Mouse (Mus musculus): Measurements from ENCODE around the gene Cngb1.

The Cngb1 gene

DNA sequence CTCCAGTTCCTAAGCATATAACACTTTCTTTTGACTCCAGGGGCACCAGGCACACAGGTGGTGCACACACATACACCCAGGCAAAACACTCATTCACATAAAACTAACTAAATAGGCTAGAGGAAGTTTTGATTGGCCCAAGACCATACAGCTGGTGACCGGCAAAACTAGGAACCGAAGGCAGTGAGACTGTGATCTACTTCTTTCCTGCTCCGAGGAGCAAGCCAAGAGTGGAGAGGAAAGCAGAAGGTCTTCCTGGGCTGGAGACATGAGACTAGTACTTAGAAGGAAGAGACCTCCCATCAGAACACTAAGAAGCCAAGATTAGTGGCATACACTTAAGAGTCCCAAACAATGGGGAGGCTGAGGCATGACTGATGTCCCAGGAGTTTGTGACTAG lies 16.8 kb upstream of the Cngb1 start:
- DNase-seq, result no peak

DNA sequence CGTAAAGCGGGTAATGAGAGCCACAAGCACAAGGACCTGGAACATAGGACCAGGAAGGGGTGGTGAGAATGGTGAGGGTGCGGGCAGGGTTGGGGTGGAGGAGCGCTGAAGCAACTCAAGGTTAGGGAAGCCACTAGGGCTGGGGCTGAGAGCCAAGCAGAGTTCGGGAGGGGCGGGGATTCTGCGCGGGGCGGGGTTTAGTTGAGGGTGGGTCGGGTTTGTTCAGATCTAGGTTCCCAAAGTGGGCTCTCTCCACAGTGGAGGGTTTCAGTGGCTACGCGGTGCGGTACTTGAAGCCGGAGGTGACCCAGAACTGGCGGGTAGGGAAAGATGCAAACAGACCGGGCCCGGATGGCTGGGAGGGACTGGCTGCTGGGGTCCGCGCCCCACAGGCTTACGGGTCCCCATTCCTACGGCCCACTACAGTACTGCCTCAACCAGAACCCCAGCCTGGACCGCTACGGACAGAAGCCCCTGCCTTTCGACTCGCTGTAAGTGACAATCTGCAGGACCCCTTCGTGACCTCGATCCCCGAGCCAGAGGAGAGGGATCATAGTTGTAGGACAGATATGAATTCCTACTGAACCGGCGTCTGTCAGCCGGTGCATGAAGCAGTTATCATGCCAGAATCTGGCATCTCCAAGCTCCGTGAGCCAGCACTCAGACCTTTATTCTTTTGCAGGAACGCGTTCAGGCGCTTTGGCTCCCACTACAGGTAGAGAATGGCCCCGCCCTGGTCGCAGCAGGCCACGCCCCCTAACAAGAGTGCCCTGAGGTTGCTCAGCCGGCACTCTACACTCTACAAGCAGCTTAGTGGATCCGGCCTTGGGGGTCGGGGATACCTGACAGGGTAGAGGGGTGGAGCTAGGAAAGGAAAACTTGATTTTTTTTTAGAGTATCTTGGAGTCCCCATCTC lies 14.1 kb upstream of the Cngb1 start:
- peak; percentile 58 to 83 for DNase-seq

GRCm38 (mm10) chr8:95315350-95315749 lies 9.0 kb upstream of the Cngb1 start:
- no peak for DNase-seq

DNA sequence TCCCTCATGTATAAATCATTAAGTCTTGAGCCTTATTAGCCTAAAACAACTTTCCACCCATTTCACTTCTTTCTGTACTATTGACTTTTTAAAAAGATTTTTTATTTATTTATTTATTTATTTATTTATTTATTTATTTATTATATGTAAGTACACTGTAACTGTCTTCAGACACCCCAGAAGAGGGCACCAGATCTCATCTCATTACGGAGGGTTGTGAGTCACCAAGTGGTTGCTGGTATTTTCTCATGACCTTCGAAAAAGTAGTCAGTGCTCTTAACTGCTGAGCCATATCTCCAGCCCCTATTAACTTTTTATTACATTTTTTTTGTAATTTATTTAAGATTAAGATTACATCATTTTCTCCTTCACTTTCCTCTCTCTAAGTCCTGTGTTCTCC lies 8.3 kb upstream of the Cngb1 start:
- no peak for DNase-seq

DNA sequence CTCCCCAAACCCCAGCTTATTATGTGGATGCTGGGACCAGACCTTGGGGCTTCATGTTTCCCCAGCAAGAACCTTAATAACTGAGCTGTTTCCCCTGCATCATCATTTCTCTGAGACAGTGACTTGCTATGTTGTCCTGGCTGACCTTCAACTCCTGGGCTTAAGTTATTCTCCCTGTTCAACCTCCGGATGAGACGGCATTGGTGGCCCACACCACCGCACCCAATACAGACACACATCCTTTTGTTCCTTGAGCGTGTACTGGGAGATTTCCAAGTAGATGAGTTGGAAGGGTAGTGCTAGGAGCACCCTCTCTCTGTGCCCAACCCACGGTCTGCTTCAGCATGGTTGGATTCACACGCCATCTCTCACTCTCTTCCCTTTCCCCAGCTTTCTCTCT lies 7.5 kb upstream of the Cngb1 start:
- DNase-seq, result no peak

DNA sequence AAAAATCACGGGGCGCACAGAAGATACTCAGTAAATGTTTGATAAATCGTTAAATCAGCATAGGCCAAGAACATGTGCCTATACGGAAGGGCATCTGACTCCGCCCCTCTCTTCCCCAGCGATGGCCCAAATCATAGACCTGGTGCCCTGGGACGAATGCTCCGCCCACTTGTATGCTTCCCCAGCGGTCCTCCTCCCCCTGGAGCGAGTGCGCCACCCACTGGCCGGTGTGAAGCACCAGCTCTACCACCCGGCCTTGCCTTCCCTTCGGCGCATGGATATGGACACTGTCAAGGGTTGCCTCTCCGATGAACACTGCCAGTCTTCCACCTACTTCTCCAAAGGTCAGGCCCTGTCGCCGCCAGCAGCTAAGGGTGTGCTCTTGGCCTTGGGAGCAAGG lies 6.5 kb upstream of the Cngb1 start:
- peak in 1 of 2 experiments; percentile 7 for DNase-seq

- no peak for DNase-seq
Measured at GRCm38 (mm10) chr8:95310342-95310970, 4.1 kb upstream of the Cngb1 start, which contains the start of gene Tepp. TSS of gene Tepp (plus strand) at chr8:95310566.

DNA sequence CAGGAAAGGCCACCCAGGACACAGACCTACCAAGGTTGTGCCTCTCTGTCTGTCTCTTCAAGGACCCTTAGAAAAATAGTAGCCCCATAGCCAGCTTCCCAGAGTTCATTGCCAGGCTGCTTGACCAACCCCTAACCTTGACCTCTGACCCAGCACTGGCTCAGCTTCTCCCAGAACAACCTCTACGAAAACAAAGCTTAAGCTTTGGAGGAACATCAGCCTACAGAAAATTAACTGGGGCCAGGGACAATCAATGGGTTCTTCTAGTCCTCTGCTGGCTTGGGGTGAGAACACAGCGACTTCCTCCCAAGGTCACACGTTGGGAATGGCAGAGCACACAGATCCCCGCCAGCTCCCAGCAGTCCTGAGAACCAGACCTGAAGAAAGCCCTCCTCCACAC lies 859 bp downstream of the Cngb1 start:
- no peak for DNase-seq

- peak in 1 of 2 experiments; percentile 21 for DNase-seq
Measured at GRCm38 (mm10) chr8:95302410-95302809, 4.0 kb downstream of the Cngb1 start.

- peak in 1 of 2 experiments; percentile 6 for DNase-seq
Measured at GRCm38 (mm10) chr8:95293891-95294290, 12.5 kb downstream of the Cngb1 start.

- DNase-seq, result peak; percentile 20 to 52
Measured at GRCm38 (mm10) chr8:95293172-95293571, 13.2 kb downstream of the Cngb1 start.

GRCm38 (mm10) chr8:95289066-95289650 lies 17.2 kb downstream of the Cngb1 start:
- no peak for DNase-seq

GRCm38 (mm10) chr8:95281493-95281892 lies 24.9 kb downstream of the Cngb1 start:
- no peak for DNase-seq

- no peak for DNase-seq
Measured at GRCm38 (mm10) chr8:95272871-95273270, 33.5 kb downstream of the Cngb1 start.

GRCm38 (mm10) chr8:95271841-95272240 lies 34.5 kb downstream of the Cngb1 start:
- no peak for DNase-seq

DNA sequence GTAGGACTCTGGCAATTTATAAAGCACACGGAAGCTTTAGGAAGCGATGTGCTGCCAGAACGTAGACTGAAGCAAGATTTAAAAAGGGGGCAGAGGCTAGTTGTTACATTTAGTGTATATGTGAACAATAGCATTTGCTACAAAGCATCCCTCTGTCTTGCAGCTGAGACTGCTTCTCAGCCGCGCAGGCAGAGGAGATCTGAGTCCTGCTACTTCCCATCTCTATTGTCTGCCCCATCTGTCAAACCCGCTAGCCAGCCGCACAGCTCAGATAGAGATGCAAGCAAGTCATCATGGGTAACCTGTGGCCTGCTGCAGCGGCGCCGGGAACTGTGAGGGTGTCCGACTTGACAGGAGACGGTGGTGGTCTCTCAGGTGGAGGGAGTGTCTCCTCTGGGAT lies 35.9 kb downstream of the Cngb1 start:
- no peak for DNase-seq

DNA sequence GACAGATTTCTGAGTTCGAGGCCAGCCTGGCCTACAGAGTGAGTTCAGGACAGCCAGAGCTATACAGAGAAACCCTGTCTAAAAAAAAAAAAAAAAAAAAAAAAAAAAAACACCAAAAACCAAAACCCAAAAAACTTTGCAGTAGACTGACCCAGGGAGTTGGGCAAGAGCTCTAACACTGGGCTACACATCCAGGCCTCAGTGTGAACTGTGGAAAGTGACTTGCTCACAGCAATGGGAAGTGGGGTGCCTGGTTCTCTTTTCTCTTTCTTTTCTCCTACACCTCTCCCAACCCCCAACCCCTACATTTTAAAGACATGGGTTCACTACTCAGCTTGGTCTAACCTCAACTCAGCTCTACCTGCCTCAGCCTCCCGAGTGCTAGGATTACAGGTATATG lies 44.2 kb downstream of the Cngb1 start:
- no peak for DNase-seq

DNA sequence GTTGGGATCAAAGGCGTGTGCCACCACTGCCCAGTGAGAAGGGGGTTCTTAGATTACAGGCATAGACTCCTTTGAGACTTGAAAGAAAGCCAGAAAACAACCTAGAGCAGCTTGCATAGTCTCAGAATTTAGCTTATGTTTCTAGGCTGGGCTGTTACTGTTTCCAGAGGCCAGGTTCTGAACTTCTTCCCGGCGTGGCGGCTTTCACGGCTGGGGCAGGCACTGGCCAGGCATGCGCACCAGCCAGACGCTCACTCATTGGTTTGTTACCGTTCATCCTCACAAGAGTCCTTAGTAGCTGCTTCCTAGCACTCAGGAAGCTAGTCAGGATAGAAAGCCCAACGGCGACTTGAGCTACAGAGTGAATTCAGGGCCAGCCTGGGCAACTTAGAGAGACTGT lies 50.8 kb downstream of the Cngb1 start:
- DNase-seq, result no peak

DNA sequence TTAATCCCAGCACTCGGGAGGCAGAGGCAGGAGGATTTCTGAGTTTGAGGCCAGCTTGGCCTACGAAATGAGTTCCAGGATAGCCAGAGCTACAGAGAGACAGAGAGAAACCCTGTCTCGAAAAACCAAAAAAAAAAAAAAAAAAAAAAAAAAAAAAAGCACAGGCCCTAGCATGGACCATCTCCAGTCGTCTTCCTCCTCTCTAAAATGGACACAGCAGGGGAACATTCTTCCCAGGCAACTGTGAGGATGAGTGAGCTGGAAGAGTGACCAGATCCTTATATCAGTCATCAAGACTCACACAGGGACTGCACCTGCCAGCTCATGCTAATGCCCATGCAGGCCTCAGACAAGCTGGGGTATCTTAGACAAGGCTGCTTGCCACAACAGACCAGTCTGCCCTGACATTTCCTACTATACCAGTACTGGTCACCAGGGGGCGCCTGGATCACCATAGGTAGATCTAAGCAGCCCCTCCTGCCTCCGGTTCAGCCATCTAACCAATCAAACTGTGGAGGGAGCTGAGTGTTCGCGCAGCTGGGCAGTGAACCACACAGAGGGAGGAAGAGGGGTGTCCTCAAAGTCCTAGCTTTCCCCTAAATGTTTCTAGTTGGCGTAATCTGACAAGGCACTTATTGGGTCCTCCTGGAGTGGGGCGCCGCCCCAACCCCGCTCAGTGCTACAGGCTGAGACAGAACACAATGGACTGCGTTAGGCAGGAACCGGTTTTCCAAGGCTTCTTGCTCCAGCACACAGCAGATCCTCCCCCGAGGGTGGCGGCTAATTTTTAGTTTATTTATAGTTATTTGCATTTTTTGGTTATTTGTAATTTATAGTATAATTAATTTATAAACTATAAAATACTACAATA lies 51.6 kb downstream of the Cngb1 start:
- DNase-seq, result peak; percentile 82 to 96

GRCm38 (mm10) chr8:95252056-95252455 lies 54.3 kb downstream of the Cngb1 start:
- DNase-seq, result no peak

DNA sequence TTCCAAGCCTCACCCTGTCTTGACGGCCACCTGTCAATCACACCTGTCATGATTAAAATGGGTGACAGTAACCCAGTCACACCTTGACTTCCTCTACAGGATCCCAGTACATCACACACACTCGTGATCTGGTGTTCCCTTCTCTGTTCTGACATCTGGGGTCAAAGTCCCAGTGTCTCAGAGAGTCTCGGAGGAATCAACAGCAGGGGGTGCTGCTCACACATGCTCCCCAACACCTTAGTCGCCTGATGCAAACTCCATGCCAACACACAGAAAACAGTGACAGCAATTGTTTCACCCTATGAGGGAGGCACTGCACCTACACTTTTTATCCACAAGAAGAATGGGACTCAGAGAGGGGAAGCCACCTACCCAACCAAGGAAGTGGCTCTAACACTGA lies 56.5 kb downstream of the Cngb1 start:
- peak in 1 of 2 experiments; percentile 21 for DNase-seq

GRCm38 (mm10) chr8:95247277-95247676 lies 59.1 kb downstream of the Cngb1 start:
- DNase-seq, result no peak

GRCm38 (mm10) chr8:95245180-95245579 lies 61.2 kb downstream of the Cngb1 start:
- peak; percentile 34 to 38 for DNase-seq

Data from spleen, adult 18-20 months (tissue).